Mouse (Mus musculus): ENCODE data around the gene Mllt6.

Mllt6 gene

GRCm38 (mm10) chr11:97661648-97662133, 1.5 kb upstream of the Mllt6 start:
- no peak for TF ChIP-seq GATA4 (IDR thresholded peaks at IDR 0.05; ENCODE audit: insufficient replicate concordance, low read length)

- no peak for TF ChIP-seq GATA4 (IDR thresholded peaks at IDR 0.05; ENCODE audit: insufficient replicate concordance, low read length)
Observed at GRCm38 (mm10) chr11:97662207-97662892, 864 bp upstream of the Mllt6 start.

- TF ChIP-seq GATA4 (IDR thresholded peaks at IDR 0.05; ENCODE audit: insufficient replicate concordance, low read length): no peak
Observed at GRCm38 (mm10) chr11:97663528-97664338, 519 bp downstream of the Mllt6 start.

- TF ChIP-seq GATA4 (IDR thresholded peaks at IDR 0.05; ENCODE audit: insufficient replicate concordance, low read length): no peak
Observed at GRCm38 (mm10) chr11:97664339-97664665, 1.1 kb downstream of the Mllt6 start.

- TF ChIP-seq GATA4 (IDR thresholded peaks at IDR 0.05; ENCODE audit: insufficient replicate concordance, low read length): no peak
Observed at GRCm38 (mm10) chr11:97664771-97665240, 1.6 kb downstream of the Mllt6 start.

- no peak for TF ChIP-seq GATA4 (IDR thresholded peaks at IDR 0.05; ENCODE audit: insufficient replicate concordance, low read length)
Observed at GRCm38 (mm10) chr11:97665431-97665830, 2.2 kb downstream of the Mllt6 start.

- no peak for TF ChIP-seq GATA4 (IDR thresholded peaks at IDR 0.05; ENCODE audit: insufficient replicate concordance, low read length)
Observed at GRCm38 (mm10) chr11:97666221-97666620, 3.0 kb downstream of the Mllt6 start.

- TF ChIP-seq GATA4 (IDR thresholded peaks at IDR 0.05; ENCODE audit: insufficient replicate concordance, low read length): no peak
Observed at GRCm38 (mm10) chr11:97666794-97667193, 3.6 kb downstream of the Mllt6 start.

- no peak for TF ChIP-seq GATA4 (IDR thresholded peaks at IDR 0.05; ENCODE audit: insufficient replicate concordance, low read length)
Observed at GRCm38 (mm10) chr11:97668160-97668559, 4.9 kb downstream of the Mllt6 start.

- no peak for TF ChIP-seq GATA4 (IDR thresholded peaks at IDR 0.05; ENCODE audit: insufficient replicate concordance, low read length)
Observed at GRCm38 (mm10) chr11:97669268-97669667, 6.1 kb downstream of the Mllt6 start.

- TF ChIP-seq GATA4 (IDR thresholded peaks at IDR 0.05; ENCODE audit: insufficient replicate concordance, low read length): no peak
Observed at GRCm38 (mm10) chr11:97669829-97670228, 6.6 kb downstream of the Mllt6 start.

- no peak for TF ChIP-seq GATA4 (IDR thresholded peaks at IDR 0.05; ENCODE audit: insufficient replicate concordance, low read length)
Observed at GRCm38 (mm10) chr11:97670234-97671176, 7.3 kb downstream of the Mllt6 start.

GRCm38 (mm10) chr11:97671177-97671527, 7.9 kb downstream of the Mllt6 start:
- TF ChIP-seq GATA4 (IDR thresholded peaks at IDR 0.05; ENCODE audit: insufficient replicate concordance, low read length): no peak

- TF ChIP-seq GATA4 (IDR thresholded peaks at IDR 0.05; ENCODE audit: insufficient replicate concordance, low read length): no peak
Observed at GRCm38 (mm10) chr11:97673148-97673547, 9.9 kb downstream of the Mllt6 start.

- no peak for TF ChIP-seq GATA4 (IDR thresholded peaks at IDR 0.05; ENCODE audit: insufficient replicate concordance, low read length)
Observed at GRCm38 (mm10) chr11:97676050-97676754, 13.0 kb downstream of the Mllt6 start.
